Mouse (Mus musculus): ENCODE measurements around the gene Mrpl14. TPM values are rescaled to one million over a fixed set of nuclear protein-coding genes. Genes with fewer than 3 reads are reported as not detected.

Mrpl14 gene
- polyA plus RNA-seq, 1 experiment = 259 TPM

GRCm38 (mm10) chr17:45681588-45681987, 4.5 kb upstream of the Mrpl14 start:
- peaks cover 47% of the 10 kb centered on the region for H3K79me3 ChIP-seq (ENCODE audit: low read depth)
- no peak overlapping the region for H3K4me3 ChIP-seq (ENCODE audit: insufficient read depth, poor library complexity, severe bottlenecking)
- no peaks in the 10 kb centered on the region for H3K27me3 ChIP-seq (ENCODE audit: control insufficient read depth, insufficient read depth, insufficient read length)
- peaks cover 80% of the 10 kb centered on the region for H3K79me2 ChIP-seq (ENCODE audit: control insufficient read depth, insufficient read depth)
- H3K36me3 ChIP-seq (ENCODE audit: control insufficient read depth, insufficient read depth) = peaks cover 14% of the 10 kb centered on the region
- TF ChIP-seq MYOG (IDR thresholded peaks at IDR 0.05; ENCODE audit: control insufficient read depth, extremely low read depth, insufficient read length) (no peak), CTCF (IDR thresholded peaks at IDR 0.05; ENCODE audit: control insufficient read depth, insufficient read depth, insufficient read length) (no peak), CEBPB (IDR thresholded peaks at IDR 0.05; ENCODE audit: low read depth) (no peak), FOSL1 (IDR thresholded peaks at IDR 0.05; ENCODE audit: insufficient read depth, low read length, poor library complexity, severe bottlenecking) (no peak), USF1 (IDR thresholded peaks at IDR 0.05; ENCODE audit: low read depth) (no peak), MYOD1 (IDR thresholded peaks at IDR 0.05; ENCODE audit: control insufficient read depth, insufficient read length, low read depth) (no peak), MAX (IDR thresholded peaks at IDR 0.05) (no peak)
- H3ac ChIP-seq (ENCODE audit: control insufficient read depth, insufficient read length, low read depth) = no peak overlapping the region

- Histone ChIP-seq H3K36me3 (ENCODE audit: control insufficient read depth, insufficient read depth) (peaks cover 6% of the 10 kb centered on the region), H3K27me3 (ENCODE audit: control insufficient read depth, insufficient read depth, insufficient read length) (no peaks in the 10 kb centered on the region), H3K79me3 (ENCODE audit: low read depth) (peaks cover 59% of the 10 kb centered on the region), H3ac (ENCODE audit: control insufficient read depth, insufficient read length, low read depth) (no peak overlapping the region), H3K4me3 (ENCODE audit: insufficient read depth, poor library complexity, severe bottlenecking) (no peak overlapping the region), H3K79me2 (ENCODE audit: control insufficient read depth, insufficient read depth) (peaks cover 93% of the 10 kb centered on the region)
- TF ChIP-seq CTCF (IDR thresholded peaks at IDR 0.05; ENCODE audit: control insufficient read depth, insufficient read depth, insufficient read length) (no peak), FOSL1 (IDR thresholded peaks at IDR 0.05; ENCODE audit: insufficient read depth, low read length, poor library complexity, severe bottlenecking) (no peak), CEBPB (IDR thresholded peaks at IDR 0.05; ENCODE audit: low read depth) (no peak), MYOD1 (IDR thresholded peaks at IDR 0.05; ENCODE audit: control insufficient read depth, insufficient read length, low read depth) (no peak), MYOG (IDR thresholded peaks at IDR 0.05; ENCODE audit: control insufficient read depth, extremely low read depth, insufficient read length) (no peak), MAX (IDR thresholded peaks at IDR 0.05) (no peak), USF1 (IDR thresholded peaks at IDR 0.05; ENCODE audit: low read depth) (no peak)
Observed at GRCm38 (mm10) chr17:45682843-45683242, 3.3 kb upstream of the Mrpl14 start.

- H3ac ChIP-seq (ENCODE audit: control insufficient read depth, insufficient read length, low read depth) = peak overlapping the region; percentile 99
- H3K36me3 ChIP-seq (ENCODE audit: control insufficient read depth, insufficient read depth) = no peaks in the 10 kb centered on the region
- H3K27me3 ChIP-seq (ENCODE audit: control insufficient read depth, insufficient read depth, insufficient read length) = no peaks in the 10 kb centered on the region
- H3K4me3 ChIP-seq (ENCODE audit: insufficient read depth, poor library complexity, severe bottlenecking) = peak overlapping the region; percentile 68
- TF ChIP-seq MAX (IDR thresholded peaks at IDR 0.05) (no peak), MYOG (IDR thresholded peaks at IDR 0.05; ENCODE audit: control insufficient read depth, extremely low read depth, insufficient read length) (no peak), CEBPB (IDR thresholded peaks at IDR 0.05; ENCODE audit: low read depth) (no peak), FOSL1 (IDR thresholded peaks at IDR 0.05; ENCODE audit: insufficient read depth, low read length, poor library complexity, severe bottlenecking) (no peak), USF1 (IDR thresholded peaks at IDR 0.05; ENCODE audit: low read depth) (no peak)
- H3K79me3 ChIP-seq (ENCODE audit: low read depth) = peaks cover 72% of the 10 kb centered on the region
- H3K79me2 ChIP-seq (ENCODE audit: control insufficient read depth, insufficient read depth) = peaks cover 99% of the 10 kb centered on the region
Observed at GRCm38 (mm10) chr17:45684667-45685131, 1.4 kb upstream of the Mrpl14 start.

- peak overlapping the region; percentile 68 for H3K4me3 ChIP-seq (ENCODE audit: insufficient read depth, poor library complexity, severe bottlenecking)
- no peak for TF ChIP-seq CTCF (IDR thresholded peaks at IDR 0.05; ENCODE audit: control insufficient read depth, insufficient read depth, insufficient read length)
- no peak for TF ChIP-seq USF1 (IDR thresholded peaks at IDR 0.05; ENCODE audit: low read depth)
- TF ChIP-seq MYOG (IDR thresholded peaks at IDR 0.05; ENCODE audit: control insufficient read depth, extremely low read depth, insufficient read length) = no peak
- no peak for TF ChIP-seq CEBPB (IDR thresholded peaks at IDR 0.05; ENCODE audit: low read depth)
- TF ChIP-seq MYOD1 (IDR thresholded peaks at IDR 0.05; ENCODE audit: control insufficient read depth, insufficient read length, low read depth) = no peak
- TF ChIP-seq FOSL1 (IDR thresholded peaks at IDR 0.05; ENCODE audit: insufficient read depth, low read length, poor library complexity, severe bottlenecking) = no peak
- no peak for TF ChIP-seq MAX (IDR thresholded peaks at IDR 0.05)
- no peaks in the 10 kb centered on the region for H3K36me3 ChIP-seq (ENCODE audit: control insufficient read depth, insufficient read depth)
- peaks cover 99% of the 10 kb centered on the region for H3K79me2 ChIP-seq (ENCODE audit: control insufficient read depth, insufficient read depth)
- H3K27me3 ChIP-seq (ENCODE audit: control insufficient read depth, insufficient read depth, insufficient read length) = no peaks in the 10 kb centered on the region
- H3K79me3 ChIP-seq (ENCODE audit: low read depth) = peaks cover 69% of the 10 kb centered on the region
- H3ac ChIP-seq (ENCODE audit: control insufficient read depth, insufficient read length, low read depth) = peak overlapping the region; percentile 99
Observed at GRCm38 (mm10) chr17:45685171-45686092, 690 bp upstream of the Mrpl14 start.

- TF ChIP-seq MAX (IDR thresholded peaks at IDR 0.05) (no peak), FOSL1 (IDR thresholded peaks at IDR 0.05; ENCODE audit: insufficient read depth, low read length, poor library complexity, severe bottlenecking) (no peak), CEBPB (IDR thresholded peaks at IDR 0.05; ENCODE audit: low read depth) (no peak), CTCF (IDR thresholded peaks at IDR 0.05; ENCODE audit: control insufficient read depth, insufficient read depth, insufficient read length) (no peak), USF1 (IDR thresholded peaks at IDR 0.05; ENCODE audit: low read depth) (no peak), MYOD1 (IDR thresholded peaks at IDR 0.05; ENCODE audit: control insufficient read depth, insufficient read length, low read depth) (no peak), MYOG (IDR thresholded peaks at IDR 0.05; ENCODE audit: control insufficient read depth, extremely low read depth, insufficient read length) (no peak)
- peak within 1 kb of the TSS; percentile 99 for H3ac ChIP-seq (ENCODE audit: control insufficient read depth, insufficient read length, low read depth)
- H3K27me3 ChIP-seq (ENCODE audit: control insufficient read depth, insufficient read depth, insufficient read length) = no peaks in the 10 kb centered on the region
- peaks cover 99% of the 10 kb centered on the region for H3K79me2 ChIP-seq (ENCODE audit: control insufficient read depth, insufficient read depth)
- no peaks in the 10 kb centered on the region for H3K36me3 ChIP-seq (ENCODE audit: control insufficient read depth, insufficient read depth)
- H3K4me3 ChIP-seq (ENCODE audit: insufficient read depth, poor library complexity, severe bottlenecking) = peak within 1 kb of the TSS; percentile 68
- H3K79me3 ChIP-seq (ENCODE audit: low read depth) = peaks cover 70% of the 10 kb centered on the region
Observed at GRCm38 (mm10) chr17:45686716-45687115, 594 bp downstream of the Mrpl14 start, which contains the start of gene Tmem63b. Gene Tmem63b (minus strand): TSS chr17:45686905.

All from C2C12 (cell line).